Mouse (Mus musculus) left cerebral cortex, postnatal 25 days (tissue): ENCODE measurements at regions not wholly inside any gene's neighbourhood (a gene's known extent, or its start where the extent isn't known, plus 50 kb on each side); places are given as distances from the start of the nearest gene placed in this dataset.
"Not testable (repeated sequence)": the region's sequence is repeated elsewhere in the genome, so short reads cannot be mapped to it uniquely, and the experiment has no call there.

Experiments used
- DNase-seq, 2 experiments: peaks; one replicate each; pipeline ENCODE4 v3.0.0; 2022; ENCODE audit warnings: low spot score in 2 of 2, mixed read lengths in 1 of 2
- intact Hi-C: fragments of 180-260 bp; cut with DNase I; formaldehyde crosslinking; loops from one replicate; pipeline ENCODE4 v1.15.1; 2025

- intact Hi-C loops, DNase-seq: not testable (repeated sequence)
Measured at GRCm38 (mm10) chr13:70103491-70103890, 301.3 kb downstream of the Med10 start.

GRCm38 (mm10) chr13:70103903-70104302 lies 301.7 kb downstream of the Med10 start:
- no peak for DNase-seq
- intact Hi-C loops, result no loop called here

GRCm38 (mm10) chr13:70115576-70115975 lies 313.4 kb downstream of the Med10 start:
- no peak for DNase-seq
- intact Hi-C loops, result no loop called here

GRCm38 (mm10) chr13:70124860-70125545 lies 322.8 kb downstream of the Med10 start:
- intact Hi-C loops, result loop anchor here (5.0 kb wide), 1 partner anchor 67 kb away; no protein-coding TSS in a partner anchor
- DNase-seq, result no peak

GRCm38 (mm10) chr13:70127310-70127709 lies 325.1 kb downstream of the Med10 start:
- intact Hi-C loops, result loop anchor here (5.0 kb wide), 1 partner anchor 65 kb away; no protein-coding TSS in a partner anchor
- DNase-seq, result peak; percentile 21 to 68

GRCm38 (mm10) chr13:70134544-70134943 lies 332.3 kb downstream of the Med10 start:
- intact Hi-C loops, result no loop called here
- DNase-seq, result no peak

GRCm38 (mm10) chr13:70136209-70136608 lies 334.0 kb downstream of the Med10 start:
- intact Hi-C loops, result no loop called here

GRCm38 (mm10) chr13:70144461-70144860 lies 342.3 kb downstream of the Med10 start:
- intact Hi-C loops, result no loop called here
- no peak for DNase-seq

More at GRCm38 (mm10) chr13:70136209-70136608, 334.0 kb downstream of the Med10 start:
- DNase-seq, result no peak

- no peak for DNase-seq
- intact Hi-C loops, result no loop called here
Measured at GRCm38 (mm10) chr13:70145466-70145865, 343.3 kb downstream of the Med10 start.

- intact Hi-C loops, result no loop called here
- no peak for DNase-seq
Measured at GRCm38 (mm10) chr13:70149041-70149898, 347.1 kb downstream of the Med10 start.

- intact Hi-C loops, result no loop called here
- DNase-seq, result no peak
Measured at GRCm38 (mm10) chr13:70149899-70150184, 347.6 kb downstream of the Med10 start.

GRCm38 (mm10) chr13:70153062-70153461 lies 350.9 kb downstream of the Med10 start:
- no peak for DNase-seq

GRCm38 (mm10) chr13:70155596-70155995 lies 353.4 kb downstream of the Med10 start:
- intact Hi-C loops, result no loop called here
- DNase-seq, result no peak

More at GRCm38 (mm10) chr13:70153062-70153461, 350.9 kb downstream of the Med10 start:
- intact Hi-C loops, result no loop called here

GRCm38 (mm10) chr13:70156975-70157588 lies 354.9 kb downstream of the Med10 start:
- intact Hi-C loops, result no loop called here
- DNase-seq, result no peak

GRCm38 (mm10) chr13:70159065-70159464 lies 356.9 kb downstream of the Med10 start:
- intact Hi-C loops, result no loop called here

GRCm38 (mm10) chr13:70159604-70160003 lies 357.4 kb downstream of the Med10 start:
- intact Hi-C loops, result no loop called here
- peak; percentile 47 to 93 for DNase-seq

More at GRCm38 (mm10) chr13:70159065-70159464, 356.9 kb downstream of the Med10 start:
- peak in 1 of 2 experiments; percentile 4 for DNase-seq

GRCm38 (mm10) chr13:70162115-70162514 lies 359.9 kb downstream of the Med10 start:
- intact Hi-C loops, result no loop called here

GRCm38 (mm10) chr13:70165511-70166225 lies 363.5 kb downstream of the Med10 start:
- peak in 1 of 2 experiments; percentile 11 for DNase-seq
- intact Hi-C loops, result no loop called here

More at GRCm38 (mm10) chr13:70162115-70162514, 359.9 kb downstream of the Med10 start:
- no peak for DNase-seq

GRCm38 (mm10) chr13:70167747-70168146 lies 365.6 kb downstream of the Med10 start:
- intact Hi-C loops, result no loop called here
- DNase-seq, result no peak

- intact Hi-C loops, result no loop called here
- DNase-seq, result no peak
Measured at GRCm38 (mm10) chr13:70168906-70169305, 366.7 kb downstream of the Med10 start.
